Mouse (Mus musculus) liver, adult (tissue): ENCODE measurements at regions not wholly inside any gene's neighbourhood (a gene's known extent, or its start where the extent isn't known, plus 50 kb on each side); places are given as distances from the start of the nearest gene placed in this dataset.

Experiments
- GATA4 ChIP-seq: IDR thresholded peaks from 2 replicates; pipeline ENCODE4 v1.6.1; 2014; ENCODE audit warnings: mild to moderate bottlenecking, low read length; ENCODE audit not compliant: insufficient replicate concordance

DNA sequence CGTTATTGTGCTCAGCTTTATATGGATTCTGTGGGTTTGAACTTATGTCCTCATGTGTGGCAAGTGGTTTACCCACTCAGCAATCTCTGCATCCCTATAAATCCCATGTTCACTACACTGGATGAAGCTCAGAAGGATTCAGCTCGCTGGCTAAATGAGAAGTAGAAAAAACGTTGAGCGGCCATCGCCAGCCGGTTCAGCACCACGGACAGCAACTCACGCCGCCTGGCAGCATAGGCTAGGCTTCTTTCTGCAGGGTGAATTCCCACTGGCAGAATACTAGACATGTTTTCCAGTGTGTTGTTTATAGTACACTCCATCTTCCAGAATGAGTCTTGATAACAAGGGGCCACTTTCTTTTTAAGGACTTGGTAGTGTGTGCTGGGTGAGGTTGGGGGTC, 322.9 kb upstream of the 4931429L15Rik start:
- TF ChIP-seq GATA4, result no peak

DNA sequence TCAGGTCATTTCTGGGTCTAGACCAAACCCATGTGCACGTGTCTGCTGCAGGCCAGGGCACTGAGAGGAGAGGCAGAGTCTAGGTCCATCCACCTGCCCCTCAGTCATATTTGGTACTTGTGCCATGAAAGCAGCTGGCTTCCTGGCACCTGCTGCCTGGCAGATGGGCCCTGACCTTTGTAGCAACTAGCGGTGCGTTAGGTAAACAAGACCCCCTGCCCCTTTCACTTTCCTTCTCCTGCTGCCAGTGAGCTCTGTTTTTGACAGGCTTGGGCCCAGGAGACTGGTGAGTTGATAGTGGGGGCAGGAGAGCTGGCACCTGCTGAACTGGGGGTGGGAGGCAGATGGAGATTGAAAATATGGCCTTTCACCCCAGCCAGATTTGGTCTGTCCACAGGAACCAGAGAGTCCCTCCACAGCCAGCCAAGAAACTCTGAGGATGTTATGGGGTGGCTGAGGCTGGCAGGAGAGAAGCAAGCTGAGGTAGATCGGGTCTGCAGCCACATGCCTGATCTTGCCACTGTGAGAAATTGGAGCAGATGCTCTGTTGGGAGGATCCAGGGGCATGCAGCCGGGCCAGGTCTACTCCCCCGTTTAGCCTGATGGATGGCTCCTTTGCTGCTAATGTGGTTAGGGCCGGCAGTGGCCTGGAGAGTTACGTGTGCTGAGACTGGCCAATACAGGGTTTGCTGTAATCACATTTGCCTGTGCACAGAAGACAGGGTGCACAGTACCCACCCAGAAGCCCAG, 316.6 kb upstream of the 4931429L15Rik start:
- no peak for TF ChIP-seq GATA4

DNA sequence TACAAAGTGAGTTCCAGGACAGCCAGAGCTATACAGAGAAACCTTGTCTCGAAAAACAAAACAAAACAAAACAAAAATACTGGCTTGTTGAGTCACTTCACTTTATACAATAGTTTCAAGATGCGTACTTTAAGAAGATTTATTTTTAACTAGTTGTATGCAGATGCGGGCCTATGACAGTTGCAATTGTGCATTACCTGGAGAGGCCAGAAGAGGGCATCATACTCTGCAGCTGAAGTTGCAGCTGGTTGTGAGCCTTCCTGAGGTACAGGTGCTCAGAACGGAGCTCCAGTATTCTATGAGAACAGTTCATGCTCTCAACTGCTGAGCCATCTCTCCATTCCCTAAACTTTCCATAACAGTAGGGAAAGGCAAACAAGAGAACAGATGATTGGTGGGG, 314.2 kb upstream of the 4931429L15Rik start:
- TF ChIP-seq GATA4, result no peak

DNA sequence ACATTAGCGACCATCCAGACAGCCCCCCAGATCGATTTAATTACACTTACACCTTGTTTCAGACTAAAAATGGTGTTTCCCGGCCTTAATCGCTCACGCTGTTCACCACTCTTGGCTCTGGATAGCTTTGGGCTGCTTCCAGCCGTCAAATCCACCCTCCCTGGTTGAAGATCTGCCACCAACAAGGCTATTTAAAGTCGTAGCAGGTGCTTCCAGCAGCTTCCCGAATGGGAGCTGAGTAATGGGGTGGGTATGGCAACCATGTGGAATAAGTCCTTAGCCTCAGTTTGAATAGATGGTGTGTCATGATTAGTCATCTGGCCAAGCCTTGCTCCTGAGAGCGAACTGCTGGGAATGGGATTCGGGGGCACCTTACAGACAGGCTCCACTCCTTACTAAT, 312.8 kb upstream of the 4931429L15Rik start:
- no peak for TF ChIP-seq GATA4

DNA sequence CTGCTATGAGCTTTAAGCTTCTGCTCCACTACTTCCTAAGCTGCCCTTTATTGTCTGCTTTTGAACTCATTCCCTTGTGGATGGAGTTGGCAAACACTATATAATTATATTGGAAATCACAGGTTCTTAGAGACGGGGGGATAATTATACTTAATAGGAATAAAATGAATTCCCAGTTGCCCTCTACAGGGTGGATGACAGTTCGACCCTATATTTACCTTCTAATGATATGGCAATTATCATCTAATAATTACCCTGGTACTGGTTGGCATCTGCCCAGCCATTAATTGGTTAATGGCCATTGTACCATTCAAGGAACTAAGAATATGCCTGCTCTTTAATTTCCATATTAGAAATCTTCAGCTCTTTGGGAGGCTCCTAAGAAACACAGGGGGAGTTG, 302.5 kb upstream of the 4931429L15Rik start:
- no peak for TF ChIP-seq GATA4

DNA sequence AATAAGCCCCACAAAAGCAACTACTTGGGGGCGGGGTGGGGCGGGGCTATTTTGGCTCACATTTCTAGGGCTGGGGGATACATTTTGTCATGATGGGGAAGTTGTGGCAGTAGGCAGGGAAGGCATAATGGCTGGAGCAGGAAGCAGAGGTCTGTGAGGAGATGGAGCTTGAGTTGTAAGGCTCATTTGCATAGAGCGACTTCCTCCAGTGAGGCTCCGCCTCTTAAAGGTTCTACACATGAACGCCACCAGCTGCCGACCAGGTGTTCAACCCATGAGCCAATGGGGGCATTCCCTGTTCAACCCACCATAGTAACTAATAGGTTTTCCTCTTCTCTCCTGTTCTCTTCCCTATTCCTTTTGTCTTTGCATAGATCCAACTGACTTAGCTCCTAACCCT, 302.1 kb upstream of the 4931429L15Rik start:
- no peak for TF ChIP-seq GATA4

DNA sequence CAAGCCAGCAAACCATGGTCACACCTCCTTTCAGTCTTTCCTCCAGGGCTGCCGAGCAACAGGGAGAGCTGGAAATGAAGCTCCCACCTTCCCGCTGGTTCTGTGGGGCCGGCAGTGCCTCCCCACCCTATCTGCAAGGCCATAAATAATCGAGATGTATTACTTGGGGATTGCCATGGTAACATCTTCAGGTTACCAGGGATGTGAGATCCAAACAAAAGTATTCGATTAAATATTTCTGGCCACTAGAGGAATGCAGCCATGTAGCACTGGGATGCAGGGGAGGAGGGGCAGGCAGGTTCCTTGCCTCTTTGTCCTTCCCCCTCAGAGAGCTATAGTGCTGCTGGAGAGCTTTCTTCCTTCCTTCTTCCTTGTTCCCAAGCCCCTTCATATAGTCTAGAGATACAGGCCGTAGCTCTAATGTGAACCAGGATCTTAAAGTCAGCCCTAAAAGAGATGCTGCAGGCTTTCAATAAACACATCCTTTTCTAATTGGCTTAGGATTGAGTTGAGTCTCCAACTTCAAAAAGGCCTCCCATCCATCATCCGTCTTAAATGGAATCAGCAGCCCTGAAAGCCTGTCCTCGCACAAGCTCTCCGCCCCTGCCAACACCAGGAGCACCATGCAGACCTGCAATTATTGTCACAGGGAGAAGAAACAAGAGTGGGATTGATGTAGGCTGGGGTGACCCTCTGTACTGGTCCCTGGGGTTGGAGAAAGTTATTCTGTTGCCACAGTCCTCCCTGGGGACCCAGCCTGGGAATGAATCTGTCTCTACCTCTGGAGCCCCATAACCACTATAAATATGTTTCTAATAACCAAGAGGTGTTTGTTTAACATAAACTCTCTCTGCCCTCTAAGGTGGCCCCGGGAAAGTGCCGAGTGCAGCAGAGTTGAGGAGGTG, 290.6 kb upstream of the 4931429L15Rik start:
- no peak for TF ChIP-seq GATA4

DNA sequence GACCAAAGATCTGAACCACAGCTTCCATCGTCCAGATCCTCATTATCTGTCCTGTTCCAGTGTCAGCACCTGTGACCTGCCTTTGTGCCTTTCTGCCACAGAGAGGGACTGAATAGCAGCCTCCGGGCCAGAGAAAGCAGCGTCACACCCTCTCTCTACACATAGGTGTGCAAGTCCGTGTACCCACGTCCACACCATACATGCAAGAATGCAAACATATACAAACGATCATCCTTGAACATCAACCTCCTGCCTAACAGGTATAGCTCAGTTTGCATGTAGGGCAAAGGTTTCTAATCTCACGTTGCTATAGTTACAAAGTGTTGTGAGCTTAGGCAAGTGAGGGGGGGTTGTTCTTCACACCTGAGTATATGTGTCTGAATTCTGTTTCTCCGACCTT, 288.9 kb upstream of the 4931429L15Rik start:
- TF ChIP-seq GATA4, result no peak

DNA sequence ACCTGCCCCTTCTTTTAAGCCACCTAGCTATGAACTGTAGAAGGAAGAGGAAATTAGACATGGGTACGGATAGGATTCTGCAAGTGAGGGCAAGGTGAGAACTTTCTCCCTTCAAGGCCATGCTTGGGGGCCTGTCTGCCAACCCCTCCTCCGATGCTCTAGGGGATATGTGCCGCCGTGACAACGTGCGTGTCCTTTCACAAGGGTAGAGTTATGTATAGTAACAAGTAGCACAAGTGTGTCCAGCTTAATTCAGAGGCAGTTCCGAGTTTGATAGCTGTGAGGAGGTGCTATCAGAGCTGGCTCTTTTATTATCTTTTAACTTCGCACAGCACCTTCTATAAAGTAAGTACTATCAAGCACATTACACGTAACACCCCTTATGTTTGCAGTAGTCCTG, 281.0 kb upstream of the 4931429L15Rik start:
- no peak for TF ChIP-seq GATA4

DNA sequence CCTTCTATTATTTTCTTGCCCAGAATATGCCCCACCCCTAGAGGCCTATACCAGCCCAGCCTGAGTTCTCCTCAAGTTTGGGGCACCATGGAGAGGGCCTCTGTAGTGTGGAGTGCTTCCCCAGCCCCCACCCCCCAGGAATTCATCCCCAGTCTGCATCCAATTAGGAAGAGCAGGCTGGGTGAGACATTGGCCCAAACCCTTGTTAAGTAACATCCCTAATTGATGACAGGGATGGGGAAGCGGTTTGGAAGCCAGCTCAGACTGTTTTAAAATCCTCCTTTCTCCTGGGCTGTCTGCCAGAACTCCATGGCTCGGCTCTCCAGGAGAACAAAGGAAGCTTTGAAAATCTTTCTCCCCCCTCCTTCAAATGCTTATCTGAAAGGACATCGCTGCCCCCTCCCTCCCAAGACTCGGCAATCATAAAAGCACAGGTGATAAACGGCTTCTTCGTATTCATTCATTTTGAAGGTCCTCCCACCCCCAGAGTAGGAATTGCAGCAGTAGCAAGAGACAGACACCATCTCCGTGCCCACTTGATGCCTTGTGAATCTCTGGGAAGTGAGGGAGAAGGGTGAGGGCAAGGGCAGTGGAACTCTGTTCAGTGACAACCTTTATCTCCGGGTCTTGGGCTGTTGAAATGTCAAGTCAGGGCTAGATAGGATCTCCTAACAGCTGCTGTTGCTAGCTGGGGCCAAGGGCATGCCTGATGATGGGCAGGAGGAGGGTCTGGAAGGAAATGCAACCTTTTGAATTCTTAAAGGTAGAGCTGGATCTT, 280.3 kb upstream of the 4931429L15Rik start:
- no peak for TF ChIP-seq GATA4

DNA sequence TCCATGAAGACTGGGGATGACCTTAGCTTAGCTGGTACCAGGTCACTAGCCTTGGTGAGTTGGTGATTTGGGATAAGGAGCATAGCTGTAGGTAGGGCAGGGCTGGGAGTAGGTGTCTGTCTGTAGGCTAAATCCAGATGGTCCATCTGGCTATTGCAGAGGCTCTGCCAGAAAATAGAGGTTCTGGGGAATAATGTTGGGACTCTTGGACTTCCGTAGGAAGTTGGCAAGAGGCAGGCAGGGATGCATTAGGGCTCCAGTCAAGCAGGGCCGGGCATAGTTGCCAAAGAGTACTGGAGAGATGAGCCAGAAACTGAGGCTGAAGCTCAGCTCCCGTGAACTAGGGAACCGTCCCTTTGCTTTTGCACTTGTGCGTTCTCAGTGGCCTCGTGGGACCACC, 278.7 kb upstream of the 4931429L15Rik start:
- no peak for TF ChIP-seq GATA4

DNA sequence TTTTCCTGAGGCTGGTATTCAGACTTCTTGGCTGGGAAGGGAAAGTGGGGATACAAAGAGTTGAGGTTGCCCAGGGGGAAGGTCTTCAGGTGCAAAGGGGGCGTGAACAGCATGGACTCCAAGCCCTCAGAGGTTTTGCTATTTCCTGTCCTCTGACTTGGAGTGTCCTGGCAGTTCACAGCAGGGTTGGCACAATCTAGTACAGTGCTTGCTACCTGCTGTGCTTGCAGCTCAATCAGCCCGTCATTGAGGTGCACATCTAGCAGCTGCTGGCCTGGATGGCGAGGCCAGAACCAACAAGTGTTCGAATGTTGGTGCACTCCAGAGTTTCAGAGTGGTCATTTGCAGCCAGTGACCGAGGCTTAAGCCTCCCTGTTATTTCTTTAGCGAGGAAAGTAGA, 273.7 kb upstream of the 4931429L15Rik start:
- TF ChIP-seq GATA4, result no peak

DNA sequence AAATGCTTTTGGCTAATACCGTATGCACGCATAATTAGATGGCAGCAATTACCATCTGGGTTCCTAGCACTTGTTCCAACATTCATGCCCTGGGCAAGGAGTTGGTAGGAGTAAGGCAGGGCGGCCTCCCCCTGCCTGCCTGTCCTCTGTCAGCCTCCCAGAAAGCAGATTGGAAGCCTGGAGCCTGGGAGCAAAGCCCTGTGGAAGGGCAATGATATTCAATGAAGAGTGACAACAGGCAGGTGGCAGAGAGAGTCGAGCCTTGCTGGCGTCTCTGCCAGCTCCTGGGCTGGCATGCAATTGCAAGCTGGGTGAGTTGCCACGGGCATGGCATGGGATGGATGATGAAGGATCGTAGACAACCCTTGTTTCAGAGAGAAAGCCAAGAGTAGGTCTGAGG, 273.1 kb upstream of the 4931429L15Rik start:
- TF ChIP-seq GATA4, result no peak

DNA sequence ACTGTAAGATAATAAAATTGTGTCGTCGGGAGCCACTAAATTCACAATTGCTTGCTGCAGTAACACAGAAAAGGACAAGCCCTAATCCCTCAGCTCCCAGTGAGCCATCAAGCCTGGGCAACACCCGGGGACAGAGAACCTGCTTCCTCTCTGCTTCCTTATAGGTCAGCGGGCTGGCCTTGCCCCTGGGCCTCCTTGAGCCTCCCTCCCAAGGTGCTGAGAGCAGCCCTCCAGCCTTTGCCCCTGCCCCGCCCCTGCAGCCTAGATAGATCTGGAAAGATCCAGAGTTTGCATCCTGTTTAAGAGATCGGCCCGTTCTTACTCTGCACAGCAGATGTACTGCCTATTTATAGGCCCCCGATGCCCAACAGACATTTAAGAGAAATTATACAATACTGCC, 267.0 kb upstream of the 4931429L15Rik start:
- no peak for TF ChIP-seq GATA4

DNA sequence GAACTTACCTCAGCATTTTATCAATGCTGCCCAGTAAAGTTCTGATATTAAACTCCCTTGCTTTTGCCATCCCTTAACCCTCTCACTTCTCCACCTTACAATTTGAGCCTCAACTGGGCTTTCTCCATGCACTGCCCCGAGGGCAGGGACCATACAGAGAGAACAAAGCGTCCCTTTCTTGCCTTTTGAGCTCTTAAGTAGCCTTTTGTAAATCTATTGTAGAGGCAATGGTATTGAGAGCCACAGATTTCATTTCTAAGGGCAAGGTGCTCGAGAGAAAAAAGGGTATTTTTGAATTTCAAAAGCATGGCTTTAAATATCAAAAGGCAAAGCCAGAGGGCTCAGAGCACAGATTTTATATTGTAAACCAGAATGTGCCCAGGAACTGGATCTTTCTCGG, 262.1 kb upstream of the 4931429L15Rik start:
- TF ChIP-seq GATA4, result no peak

DNA sequence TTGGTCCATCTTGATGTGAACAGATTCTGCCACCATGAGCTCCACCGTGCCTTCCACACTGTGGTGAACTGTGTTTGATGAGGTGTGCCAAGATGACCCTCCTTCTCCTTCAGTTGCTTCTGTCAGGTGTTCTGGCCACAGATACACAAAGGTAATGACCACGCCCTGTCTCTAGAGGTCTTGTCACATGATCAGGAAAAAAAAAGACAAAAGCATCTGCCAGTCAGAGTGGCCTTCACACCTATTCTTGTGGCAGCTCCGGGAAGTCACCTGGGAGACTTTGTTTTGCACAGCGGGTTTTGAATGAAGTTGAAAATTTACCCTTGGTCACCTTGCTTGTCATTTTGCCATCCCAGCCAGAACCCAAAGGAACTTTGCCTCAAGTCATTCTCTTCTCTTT, 242.5 kb upstream of the 4931429L15Rik start:
- no peak for TF ChIP-seq GATA4
